Mouse (Mus musculus) inflammation-experienced regulatory T-cells (primary cell): ENCODE data around the gene 2510039O18Rik. TPM values are rescaled to one million over a fixed set of nuclear protein-coding genes. Genes with fewer than 3 reads are reported as not detected.

ENCODE experiments used
- polyA plus RNA-seq, 2 experiments: library from polyadenylated mRNA; unstranded; fragments of 100-300 nt; shearing (Covaris generic); gene quantifications; one replicate each; pipeline ENCODE4 v1.2.1; 2017

Gene 2510039O18Rik
- 100 to 1,000 TPM in 1 of 2 experiments, 10 to 100 TPM in 1; 99.8 to 122 TPM for polyA plus RNA-seq

DNA sequence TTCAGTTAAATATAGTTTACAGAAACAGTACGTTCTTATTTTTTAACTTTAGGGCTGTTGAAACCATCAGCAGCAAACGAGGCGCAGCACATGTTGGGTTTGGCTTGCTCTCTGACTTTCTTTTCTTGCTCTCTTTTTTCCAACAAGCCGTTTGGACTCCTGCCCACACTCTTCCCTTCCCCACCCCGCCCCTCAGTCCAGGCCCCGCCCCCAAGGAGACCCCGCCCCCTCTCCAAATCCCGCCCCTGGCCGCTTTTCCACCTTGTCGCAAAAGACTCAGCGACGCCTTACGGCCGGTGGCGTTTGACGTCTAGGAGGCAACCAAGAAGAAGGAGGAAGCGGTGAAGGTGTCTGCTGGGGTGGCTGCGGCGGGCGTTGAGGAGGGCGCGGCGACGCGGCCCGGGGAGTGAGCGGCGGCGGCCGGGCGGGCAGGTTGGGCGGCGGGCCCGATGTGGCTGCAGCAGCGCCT, at the start of gene 2510039O18Rik:
Gene 2510039O18Rik (plus strand): TSS at position 320 of the 469 bp plus-strand sequence.

GRCm38 (mm10) chr4:147904313-147905089, 36.2 kb upstream of the 2510039O18Rik start, which contains the start of gene Mfn2:
Mfn2 (minus strand) TSS chr4:147904704.

DNA sequence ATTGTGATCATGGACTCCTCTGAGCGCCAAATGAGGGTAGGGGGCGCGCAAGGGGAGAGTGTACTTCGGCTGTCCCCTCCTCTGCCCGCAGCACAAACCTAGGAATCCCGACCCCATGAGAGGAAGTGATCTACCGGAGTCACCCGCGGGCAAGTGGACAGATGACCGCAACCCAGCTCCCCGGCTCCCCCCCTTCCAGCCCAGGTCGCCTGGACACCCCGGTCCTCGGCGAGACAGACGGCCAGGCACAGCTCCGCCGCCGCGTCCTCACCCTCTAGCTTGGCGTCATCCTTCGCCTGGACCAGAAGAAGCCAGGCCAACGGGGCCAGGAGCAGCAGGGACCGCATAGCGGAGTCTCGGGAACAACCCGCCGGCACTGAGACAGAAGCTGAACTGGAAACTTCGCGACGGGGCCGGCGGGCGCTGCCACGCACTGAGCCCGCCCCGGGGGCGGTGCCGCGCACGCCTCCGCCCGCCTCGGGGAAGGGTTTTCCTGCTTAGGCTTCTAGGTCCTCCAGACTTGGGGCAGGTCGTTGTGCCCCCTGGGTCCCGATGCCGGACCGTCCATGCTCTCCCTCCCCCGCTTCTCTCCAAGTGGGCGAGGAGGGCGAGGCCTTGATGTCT, 4.3 kb upstream of the 2510039O18Rik start, which contains the start of gene Plod1:
Gene Plod1 (minus strand): TSS at position 437 of the 624 bp plus-strand sequence.

GRCm38 (mm10) chr4:147985205-147986132, 44.8 kb downstream of the 2510039O18Rik start, which contains the start of gene Nppb:
Nppb (plus strand) TSS chr4:147985788.

Other genes with a start within 250 kb of the 2510039O18Rik start
- gene Zfp534, start 238.3 kb upstream of the 2510039O18Rik start, polyA plus RNA-seq: 1 to 10 TPM in 1 of 2 experiments, under 1 TPM in 1; 0.43 to 1.1 TPM
- 10 to 100 TPM; 17.2 to 23.4 TPM for gene Zfp984, start 131.1 kb upstream of the 2510039O18Rik start, polyA plus RNA-seq
- gene Zfp933, start 92.5 kb upstream of the 2510039O18Rik start, polyA plus RNA-seq: 1 to 10 TPM; 4.1 to 5.6 TPM
- gene Miip, start 72.1 kb upstream of the 2510039O18Rik start, polyA plus RNA-seq: 100 to 1,000 TPM; 106 to 133 TPM
- gene Fv1, start 71.9 kb upstream of the 2510039O18Rik start, polyA plus RNA-seq: 1 to 10 TPM; 4.5 to 4.9 TPM
- 10 to 100 TPM; 39.1 to 40.3 TPM for gene Mfn2, start 36.2 kb upstream of the 2510039O18Rik start, polyA plus RNA-seq
- gene Plod1, start 4.1 kb upstream of the 2510039O18Rik start, polyA plus RNA-seq: 10 to 100 TPM in 1 of 2 experiments, 1 to 10 TPM in 1; 5.8 to 11.6 TPM
- gene Nppb, start 44.9 kb downstream of the 2510039O18Rik start, polyA plus RNA-seq: under 1 TPM in 1 of 2 experiments, not detected in 1; 0.61 TPM
- 1 to 10 TPM in 1 of 2 experiments, not detected in 1; 1.0 TPM for gene Nppa, start 59.8 kb downstream of the 2510039O18Rik start, polyA plus RNA-seq
- 10 to 100 TPM in 1 of 2 experiments, 1 to 10 TPM in 1; 6.3 to 11.0 TPM for gene Clcn6, start 97.9 kb downstream of the 2510039O18Rik start, polyA plus RNA-seq
- 10 to 100 TPM; 14.5 TPM for gene Mthfr, start 98.2 kb downstream of the 2510039O18Rik start, polyA plus RNA-seq
- gene Agtrap, start 147.1 kb downstream of the 2510039O18Rik start, polyA plus RNA-seq: 10 to 100 TPM; 13.1 to 17.6 TPM
- gene Mad2l2, start 189.5 kb downstream of the 2510039O18Rik start, polyA plus RNA-seq: 10 to 100 TPM; 39.3 to 41.3 TPM
- under 1 TPM in 1 of 2 experiments, not detected in 1; 0.07 TPM for gene Draxin, start 189.8 kb downstream of the 2510039O18Rik start, polyA plus RNA-seq
- gene Fbxo6, start 211.2 kb downstream of the 2510039O18Rik start, polyA plus RNA-seq: 10 to 100 TPM; 52.0 to 58.4 TPM
- gene Fbxo44, start 219.6 kb downstream of the 2510039O18Rik start, polyA plus RNA-seq: 1 to 10 TPM; 2.7 to 5.8 TPM
- not detected for gene Fbxo2, start 219.7 kb downstream of the 2510039O18Rik start, polyA plus RNA-seq